Mouse (Mus musculus) heart, adult 2 months (tissue): ENCODE data around the gene Vmn1r45. TPM values are rescaled to one million over a fixed set of nuclear protein-coding genes. Genes with fewer than 3 reads are reported as not detected.

Experiments
- DNase-seq, 2 experiments: peaks; one replicate each; pipeline ENCODE4 v3.0.0; 2021
- H3K27ac ChIP-seq: fragments of 200-600 bp; 2 replicates; pipeline ENCODE4 v1.8.1; 2022
- H3K27me3 ChIP-seq: fragments of 200-500 bp; 2 replicates; pipeline ENCODE4 v1.6.1; 2012; ENCODE audit warnings: mild to moderate bottlenecking, low read length, inconsistent platforms, mixed read lengths; ENCODE audit not compliant: control insufficient read depth, insufficient read depth
- H3K36me3 ChIP-seq: fragments of 200-500 bp; 2 replicates; pipeline ENCODE4 v1.6.1; 2012; ENCODE audit warnings: low read length, inconsistent platforms; ENCODE audit not compliant: control insufficient read depth, insufficient read depth
- H3K4me1 ChIP-seq: fragments of 200-500 bp; 2 replicates; pipeline ENCODE4 v1.6.1; 2011; ENCODE audit warnings: low read length; ENCODE audit not compliant: control insufficient read depth, insufficient read depth
- H3K4me3 ChIP-seq: fragments of 200-600 bp; 2 replicates; pipeline ENCODE4 v1.8.1; 2022
- H3K79me2 ChIP-seq: fragments of 200-500 bp; replicated peaks from 2 replicates; pipeline ENCODE4 v1.6.1; 2012; ENCODE audit warnings: mild to moderate bottlenecking, inconsistent platforms, low read length, moderate library complexity, mixed read lengths; ENCODE audit not compliant: control insufficient read depth, insufficient read depth
- H3K9ac ChIP-seq: fragments of 200-500 bp; 2 replicates; pipeline ENCODE4 v1.6.1; 2012; ENCODE audit warnings: low read depth, mild to moderate bottlenecking, control low read depth, inconsistent platforms, low read length, mixed read lengths
- CTCF ChIP-seq: fragments of 200-600 bp; IDR thresholded peaks from 2 replicates; pipeline ENCODE4 v1.8.1; 2022; ENCODE audit warnings: antibody characterized with exemption, mild to moderate bottlenecking, moderate library complexity
- EP300 ChIP-seq: fragments of 200-500 bp; IDR thresholded peaks from 2 replicates; pipeline ENCODE4 v1.6.1; 2011; ENCODE audit warnings: low read depth, low read length, control low read depth; ENCODE audit not compliant: insufficient read depth
- POLR2A ChIP-seq: fragments of 200-500 bp; IDR thresholded peaks from 2 replicates; pipeline ENCODE4 v1.6.1; 2011; ENCODE audit warnings: mild to moderate bottlenecking, low read depth, low read length, control low read depth; ENCODE audit not compliant: insufficient read depth
- WGBS: fragments of 180-500 bp; shearing (Covaris S2); methylation state at CpG from one replicate; pipeline ENCODE4 v1.1.7; 2018; 5-methylcytosine and 5-hydroxymethylcytosine counted together
- intact Hi-C: fragments of 180-260 bp; cut with DNase I; formaldehyde crosslinking; loops from one replicate; pipeline ENCODE4 v1.15.1; 2025
- polyA plus RNA-seq: library from polyadenylated mRNA; depleted of rRNA; stranded (reverse); fragments of >200 nt; gene quantifications from 2 replicates; pipeline ENCODE4 v1.2.3, GENCODE M21; 2012; rRNA removed
- total RNA-seq, 2 experiments: library from RNA; stranded (reverse); gene quantifications; 2 replicates each; pipeline ENCODE4 v1.2.3; 2021

Vmn1r45 gene
- total and polyA plus RNA-seq, 3 experiments = not detected

DNA sequence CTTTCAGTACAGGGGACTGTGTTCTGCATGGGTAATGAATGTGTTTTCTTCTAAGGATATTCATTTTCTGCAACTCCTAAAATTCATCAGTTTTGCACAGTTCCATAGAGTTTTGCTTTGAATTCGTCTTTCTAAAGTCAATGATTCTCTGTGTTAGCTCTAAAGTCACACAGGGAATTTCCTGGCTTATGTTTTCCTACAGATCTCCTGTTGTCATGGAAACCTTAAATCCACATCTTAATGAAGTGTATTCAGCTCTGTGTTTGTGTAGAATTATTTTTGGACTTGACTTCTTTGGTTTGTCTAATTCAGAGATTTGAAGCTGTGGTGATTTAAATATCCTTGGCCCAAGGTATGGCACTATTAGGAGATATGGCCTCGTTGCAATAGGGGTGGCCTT lies 56.6 kb downstream of the Vmn1r45 start:
- no peak for DNase-seq
- no peaks in the 10 kb centered on the region for H3K79me2 ChIP-seq
- no peaks in the 10 kb centered on the region for H3K4me1 ChIP-seq
- no peak overlapping the region for H3K4me3 ChIP-seq
- 31% methylated on average over 2 of the region's 2 CpGs for WGBS
- no peak overlapping the region for H3K27ac ChIP-seq
- intact Hi-C loops = no loop called here
- no peak overlapping the region for H3K9ac ChIP-seq
- H3K36me3 ChIP-seq = no peaks in the 10 kb centered on the region
- TF ChIP-seq CTCF (no peak), EP300 (no peak), POLR2A (no peak)
- no peaks in the 10 kb centered on the region for H3K27me3 ChIP-seq

DNA sequence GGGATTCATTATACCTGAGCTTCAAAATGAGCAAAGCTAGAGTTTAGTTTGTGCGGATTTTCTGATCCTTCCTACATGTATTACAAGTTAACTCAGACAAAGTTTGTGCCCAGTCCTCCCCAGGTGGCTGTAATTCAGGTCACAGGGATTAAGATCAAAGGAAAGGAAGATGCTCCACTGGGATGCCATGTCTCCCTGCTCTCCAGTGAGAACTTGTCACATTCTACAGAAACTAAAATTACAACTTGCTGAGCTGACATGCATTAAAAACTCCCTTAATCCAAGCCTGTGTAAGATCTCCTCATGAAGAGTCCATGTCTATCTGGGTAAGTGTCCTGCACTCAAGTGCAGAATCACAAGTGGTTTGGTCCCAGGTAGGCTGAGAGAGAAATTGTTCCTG lies 57.0 kb downstream of the Vmn1r45 start, which contains the start of gene Vmn1r44:
TSS of gene Vmn1r44 (plus strand) at position 301 of the 400 bp plus-strand sequence.
- no peak within 1 kb of the TSS for H3K9ac ChIP-seq
- H3K36me3 ChIP-seq = no peaks in the 10 kb centered on the region
- no peak for TF ChIP-seq POLR2A
- no peak for TF ChIP-seq CTCF
- no peak for TF ChIP-seq EP300
- intact Hi-C loops = no loop called here
- H3K27me3 ChIP-seq = no peaks in the 10 kb centered on the region
- WGBS = 70% methylated on average over 1 of the region's 1 CpGs
- H3K4me3 ChIP-seq = no peak within 1 kb of the TSS
- H3K27ac ChIP-seq = no peak within 1 kb of the TSS
- no peaks in the 10 kb centered on the region for H3K79me2 ChIP-seq
- no peak for DNase-seq
- no peaks in the 10 kb centered on the region for H3K4me1 ChIP-seq

Other genes with a start within 250 kb of the Vmn1r45 start
- not detected for gene Vmn1r40, start 233.1 kb downstream of the Vmn1r45 start, total RNA-seq
- gene Vmn1r40, start 233.1 kb downstream of the Vmn1r45 start, polyA plus RNA-seq = not detected in 2 replicates
- not detected for gene Vmn1r41, start 199.8 kb downstream of the Vmn1r45 start, total RNA-seq
- gene Vmn1r41, start 199.8 kb downstream of the Vmn1r45 start, polyA plus RNA-seq = not detected in 2 replicates
- under 1 TPM; 0.11 to 0.16 TPM for gene Vmn1r42, start 64.2 kb downstream of the Vmn1r45 start, total RNA-seq
- not detected in 2 replicates for gene Vmn1r42, start 64.2 kb downstream of the Vmn1r45 start, polyA plus RNA-seq
- under 1 TPM in 1 of 2 experiments, not detected in 1; 0.02 TPM for gene Vmn1r43, start 64.2 kb downstream of the Vmn1r45 start, total RNA-seq
- gene Vmn1r43, start 64.2 kb downstream of the Vmn1r45 start, polyA plus RNA-seq = 0.02 TPM in 1 of 2 replicates, not detected in the other
- gene Vmn1r44, start 56.9 kb downstream of the Vmn1r45 start, total RNA-seq = not detected
- gene Vmn1r44, start 56.9 kb downstream of the Vmn1r45 start, polyA plus RNA-seq = not detected in 2 replicates
- not detected for gene Vmn1r46, start 28.7 kb upstream of the Vmn1r45 start, total RNA-seq
- gene Vmn1r46, start 28.7 kb upstream of the Vmn1r45 start, polyA plus RNA-seq = not detected in 2 replicates
- not detected for gene Vmn1r47, start 75.5 kb upstream of the Vmn1r45 start, total RNA-seq
- gene Vmn1r47, start 75.5 kb upstream of the Vmn1r45 start, polyA plus RNA-seq = not detected in 2 replicates
- gene Vmn1r48, start 96.2 kb upstream of the Vmn1r45 start, total RNA-seq = not detected
- gene Vmn1r48, start 96.2 kb upstream of the Vmn1r45 start, polyA plus RNA-seq = not detected in 2 replicates
- not detected for gene Vmn1r49, start 137.9 kb upstream of the Vmn1r45 start, total RNA-seq
- gene Vmn1r49, start 137.9 kb upstream of the Vmn1r45 start, polyA plus RNA-seq = not detected in 2 replicates
- gene Vmn1r50, start 160.8 kb upstream of the Vmn1r45 start, total RNA-seq = not detected
- gene Vmn1r50, start 160.8 kb upstream of the Vmn1r45 start, polyA plus RNA-seq = not detected in 2 replicates
- gene Vmn1r51, start 182.0 kb upstream of the Vmn1r45 start, total RNA-seq = not detected
- gene Vmn1r51, start 182.0 kb upstream of the Vmn1r45 start, polyA plus RNA-seq = not detected in 2 replicates
- gene Vmn1r52, start 234.2 kb upstream of the Vmn1r45 start, total RNA-seq = not detected
- gene Vmn1r52, start 234.2 kb upstream of the Vmn1r45 start, polyA plus RNA-seq = not detected in 2 replicates